Mouse (Mus musculus) stomach, postnatal 0 days (tissue): ENCODE data around the gene Elf1. TPM values are rescaled to one million over a fixed set of nuclear protein-coding genes. Genes with fewer than 3 reads are reported as not detected.

Experiments used
- ATAC-seq: fragments of 200-750 bp; cut with Nextera tagmentation; 2 replicates; pipeline ENCODE4 v1.8.0; 2017; ENCODE audit not compliant: low FRiP score, low TSS enrichment
- DNase-seq: peaks from one replicate; pipeline ENCODE4 v3.0.0-alpha.2; 2016; ENCODE audit warnings: low spot score
- H3K27ac ChIP-seq: fragments of 300-500 bp; sonication (generic); replicated peaks from 2 replicates; pipeline ENCODE4 v1.5.1; 2014; ENCODE audit warnings: mild to moderate bottlenecking, control low read depth
- H3K27me3 ChIP-seq: fragments of 300-500 bp; sonication (generic); 2 replicates; pipeline ENCODE4 v1.6.1; 2014; ENCODE audit warnings: low read length; ENCODE audit not compliant: control insufficient read depth, insufficient read depth
- H3K36me3 ChIP-seq: fragments of 300-500 bp; sonication (generic); 2 replicates; pipeline ENCODE4 v1.6.1; 2014; ENCODE audit warnings: low read length, mixed read lengths; ENCODE audit not compliant: control insufficient read depth, insufficient read depth
- H3K4me1 ChIP-seq: fragments of 300-500 bp; sonication (generic); replicated peaks from 2 replicates; pipeline ENCODE4 v1.6.1; 2014; ENCODE audit warnings: antibody characterized with exemption; ENCODE audit not compliant: control insufficient read depth, insufficient read depth
- H3K4me2 ChIP-seq: fragments of 300-500 bp; sonication (generic); replicated peaks from 2 replicates; pipeline ENCODE4 v1.6.1; 2014; ENCODE audit warnings: low read depth, mild to moderate bottlenecking, control low read depth, moderate library complexity
- H3K4me3 ChIP-seq: fragments of 300-500 bp; sonication (generic); 2 replicates; pipeline ENCODE4 v1.5.1; 2014; ENCODE audit warnings: low read depth, low read length, control low read depth
- H3K9ac ChIP-seq: fragments of 300-500 bp; sonication (generic); 2 replicates; pipeline ENCODE4 v1.6.1; 2014; ENCODE audit warnings: mild to moderate bottlenecking, low read length, control low read depth, mixed read lengths
- H3K9me3 ChIP-seq: fragments of 300-500 bp; sonication (generic); 2 replicates; pipeline ENCODE4 v1.6.1; 2016; ENCODE audit warnings: low read length; ENCODE audit not compliant: control insufficient read depth
- CTCF ChIP-seq: IDR thresholded peaks from 2 replicates; pipeline ENCODE4 v1.5.1; 2016; ENCODE audit warnings: antibody characterized with exemption, low read depth, mild to moderate bottlenecking, moderate library complexity
- EP300 ChIP-seq: optimal IDR thresholded peaks from 2 replicates; pipeline ENCODE3; 2016; ENCODE audit warnings: antibody characterized with exemption
- WGBS: fragments of 180-500 bp; shearing (Covaris S2); extraction: QIAGEN DNeasy Blood & Tissue Kit; methylation state at CpG from one replicate; pipeline ENCODE4 v1.1.7; 2014; 5-methylcytosine and 5-hydroxymethylcytosine counted together
- polyA plus RNA-seq: library from polyadenylated mRNA; unstranded; fragments of >200 nt; fragmentation: Nextera tagmentation; extraction: Ambion mirVana; gene quantifications from 2 replicates; pipeline ENCODE4 v1.2.1, GENCODE M21; 2015

Elf1 gene
- polyA plus RNA-seq, 1 experiment from 2014 or later: 19.3 TPM

GRCm38 (mm10) chr14:79518761-79519662 is 38.0 kb downstream of the Elf1 start:
- ATAC-seq (no peak), DNase-seq (no peak)
- 0 out of 2 replicates have a peak, but pooled peaks cover 2% of the 10 kb centered on the region for H3K4me1 ChIP-seq
- H3K36me3 ChIP-seq: no peaks in the 10 kb centered on the region
- WGBS: 56% methylated on average over 19 of the region's 19 CpGs
- peak overlapping the region; percentile 12 for H3K4me2 ChIP-seq
- H3K9ac ChIP-seq: no peak overlapping the region
- no peaks in the 10 kb centered on the region for H3K9me3 ChIP-seq
- no peaks in the 10 kb centered on the region for H3K27me3 ChIP-seq
- TF ChIP-seq EP300 (no peak), CTCF (no peak)
- no peak overlapping the region for H3K4me3 ChIP-seq
- H3K27ac ChIP-seq: peak overlapping the region; percentile 13; the same call in 1 of the 2 replicates

- WGBS: 45% methylated on average over 1 of the region's 1 CpGs
- no peak for TF ChIP-seq EP300
- no peak for TF ChIP-seq CTCF
- H3K4me3 ChIP-seq: no peak overlapping the region
Observed at GRCm38 (mm10) chr14:79519663-79519975, 38.6 kb downstream of the Elf1 start.

GRCm38 (mm10) chr14:79520612-79521011 is 39.6 kb downstream of the Elf1 start:
- H3K9ac ChIP-seq: no peak overlapping the region
- no peak for TF ChIP-seq EP300
- TF ChIP-seq CTCF: no peak
- DNase-seq: no peak
- no peak for ATAC-seq
- H3K27ac ChIP-seq: no peak overlapping the region
- H3K4me3 ChIP-seq: no peak overlapping the region
- 0 out of 2 replicates have a peak, but pooled peaks cover 5% of the 10 kb centered on the region for H3K4me1 ChIP-seq
- H3K27me3 ChIP-seq: no peaks in the 10 kb centered on the region
- no peak overlapping the region for H3K4me2 ChIP-seq
- H3K9me3 ChIP-seq: no peaks in the 10 kb centered on the region
- H3K36me3 ChIP-seq: no peaks in the 10 kb centered on the region

More at GRCm38 (mm10) chr14:79519663-79519975, 38.6 kb downstream of the Elf1 start:
- Histone ChIP-seq H3K27me3 (no peaks in the 10 kb centered on the region), H3K36me3 (no peaks in the 10 kb centered on the region), H3K9ac (no peak overlapping the region), H3K4me2 (0 out of 2 replicates have a peak overlapping the region, but pooled peaks have one; percentile 12), H3K4me1 (0 out of 2 replicates have a peak, but pooled peaks cover 5% of the 10 kb centered on the region), H3K9me3 (no peaks in the 10 kb centered on the region), H3K27ac (0 out of 2 replicates have a peak overlapping the region, but pooled peaks have one; percentile 13)
- no peak for DNase-seq
- ATAC-seq: no peak

GRCm38 (mm10) chr14:79521056-79521455 is 40.1 kb downstream of the Elf1 start:
- H3K4me3 ChIP-seq: no peak overlapping the region
- 0 out of 2 replicates have a peak, but pooled peaks cover 5% of the 10 kb centered on the region for H3K4me1 ChIP-seq
- no peaks in the 10 kb centered on the region for H3K9me3 ChIP-seq
- H3K27me3 ChIP-seq: no peaks in the 10 kb centered on the region
- TF ChIP-seq EP300 (no peak), CTCF (no peak)
- H3K27ac ChIP-seq: no peak overlapping the region; the same call in 1 of the 2 replicates
- ATAC-seq (no peak), DNase-seq (no peak)
- H3K36me3 ChIP-seq: no peaks in the 10 kb centered on the region
- no peak overlapping the region for H3K4me2 ChIP-seq
- 68% methylated on average over 1 of the region's 1 CpGs for WGBS
- H3K9ac ChIP-seq: no peak overlapping the region

GRCm38 (mm10) chr14:79521471-79522117 is 40.6 kb downstream of the Elf1 start:
- no peaks in the 10 kb centered on the region for H3K9me3 ChIP-seq
- no peak overlapping the region; the same call in 1 of the 2 replicates for H3K27ac ChIP-seq
- H3K36me3 ChIP-seq: no peaks in the 10 kb centered on the region
- TF ChIP-seq CTCF: no peak
- no peak for TF ChIP-seq EP300
- no peak overlapping the region for H3K9ac ChIP-seq
- H3K27me3 ChIP-seq: no peaks in the 10 kb centered on the region
- 60% methylated on average over 6 of the region's 6 CpGs for WGBS
- no peak overlapping the region for H3K4me3 ChIP-seq
- no peak for DNase-seq
- H3K4me1 ChIP-seq: 0 out of 2 replicates have a peak, but pooled peaks cover 5% of the 10 kb centered on the region
- no peak overlapping the region for H3K4me2 ChIP-seq
- ATAC-seq: no peak
